ENCODE assay signal across 8 mouse cellular contexts in genomic region chr6:43266356-43266755, GRCm38 (mm10). TPM values are rescaled to one million over a fixed set of nuclear protein-coding genes. Genes with fewer than 3 reads are reported as not detected.
DNase-seq lines count a peak whose midpoint lies in the region; ATAC-seq lines count a peak whose summit lies in the region.

No protein-coding gene starts in this region.

- no peaks in the 10 kb centered on the region for H3K9me3 ChIP-seq in embryonic facial prominence, embryonic 13.5 days
- H3K9me3 ChIP-seq in limb, embryonic 11.5 days (ENCODE audit: control insufficient read depth, low read length): no peaks in the 10 kb centered on the region
- no peaks in the 10 kb centered on the region for H3K9me3 ChIP-seq in midbrain, embryonic 13.5 days

- intact Hi-C loops in left cerebral cortex, postnatal 36 days (cut with DNase I): no loop called here

- peaks cover 7% of the 10 kb centered on the region for H3K4me1 ChIP-seq in embryonic facial prominence, embryonic 13.5 days
- peaks cover 6% of the 10 kb centered on the region; the same call in 1 of the 2 replicates for H3K4me1 ChIP-seq in limb, embryonic 11.5 days (ENCODE audit: control insufficient read depth, insufficient read depth, low read length)
- H3K4me1 ChIP-seq in midbrain, embryonic 13.5 days (replicated peaks): peaks cover 14% of the 10 kb centered on the region

- H3K4me2 ChIP-seq in embryonic facial prominence, embryonic 13.5 days: peak overlapping the region; percentile 85
- H3K4me2 ChIP-seq in limb, embryonic 11.5 days (ENCODE audit: low read depth, severe bottlenecking): peak overlapping the region; percentile 80
- H3K4me2 ChIP-seq in midbrain, embryonic 13.5 days (replicated peaks): peak overlapping the region; percentile 88

- H3K27me3 ChIP-seq in embryonic facial prominence, embryonic 13.5 days: peaks cover 18% of the 10 kb centered on the region
- no peaks in the 10 kb centered on the region for H3K27me3 ChIP-seq in limb, embryonic 11.5 days (ENCODE audit: control insufficient read depth, insufficient read depth, low read length)
- peaks cover 33% of the 10 kb centered on the region for H3K27me3 ChIP-seq in midbrain, embryonic 13.5 days

- no peaks in the 10 kb centered on the region for H3K36me3 ChIP-seq in embryonic facial prominence, embryonic 13.5 days
- H3K36me3 ChIP-seq in limb, embryonic 11.5 days (ENCODE audit: control insufficient read depth, insufficient read depth, low read length): no peaks in the 10 kb centered on the region
- no peaks in the 10 kb centered on the region for H3K36me3 ChIP-seq in midbrain, embryonic 13.5 days

- DNase-seq in cerebellum, adult 9-10 months: no peak
- DNase-seq in limb, embryonic 11.5 days (ENCODE audit: low spot score): peak; percentile 40
- DNase-seq in yolk sac, embryonic 10.5 days (ENCODE audit: low spot score): peak; percentile 80
- DNase-seq in left cerebral cortex, postnatal 36 days (ENCODE audit: low spot score in 2 of 2): no peak

- peak overlapping the region; percentile 79 for H3K9ac ChIP-seq in embryonic facial prominence, embryonic 13.5 days
- peak overlapping the region; percentile 76 for H3K9ac ChIP-seq in limb, embryonic 11.5 days (ENCODE audit: low read length)
- no peak overlapping the region; the same call in 1 of the 2 replicates for H3K9ac ChIP-seq in midbrain, embryonic 13.5 days (replicated peaks)

- 0 out of 2 replicates have a peak, but pooled peaks have one; percentile 13 for ATAC-seq in cerebellum, adult (ENCODE audit: insufficient number of reproducible peaks, low FRiP score, low TSS enrichment)
- no peak for ATAC-seq in embryonic facial prominence, embryonic 13.5 days (ENCODE audit: insufficient number of reproducible peaks, insufficient read depth, low FRiP score, low TSS enrichment, low read depth)
- ATAC-seq in hematopoietic stem cell, adult 5-6 weeks (replicated peaks in 1 of 2; ENCODE audit: insufficient read depth in 1 of 2, low FRiP score in 2 of 2, low TSS enrichment in 1 of 2, low read depth in 1 of 2, poor library complexity in 2 of 2, severe bottlenecking in 2 of 2): peak; percentile 77 to 83
- no peak for ATAC-seq in limb, embryonic 11.5 days (ENCODE audit: insufficient number of reproducible peaks, low FRiP score, low TSS enrichment, low read depth)
- ATAC-seq in midbrain, embryonic 13.5 days: no peak

- WGBS in embryonic facial prominence, embryonic 13.5 days: 4% methylated on average over 8 of the region's 8 CpGs
- WGBS in limb, embryonic 11.5 days: 3% methylated on average over 8 of the region's 8 CpGs
- WGBS in midbrain, embryonic 13.5 days: 11% methylated on average over 8 of the region's 8 CpGs

- peak overlapping the region; percentile 64 for H3K4me3 ChIP-seq in embryonic facial prominence, embryonic 13.5 days
- peak overlapping the region; percentile 50 for H3K4me3 ChIP-seq in limb, embryonic 11.5 days (ENCODE audit: low read depth, low read length)
- peak overlapping the region; percentile 48 for H3K4me3 ChIP-seq in midbrain, embryonic 13.5 days (replicated peaks)

- H3K27ac ChIP-seq in embryonic facial prominence, embryonic 13.5 days: peak overlapping the region; percentile 44; the same call in 1 of the 2 replicates
- H3K27ac ChIP-seq in limb, embryonic 11.5 days (replicated peaks; ENCODE audit: low read depth, low read length): no peak overlapping the region
- no peak overlapping the region; the same call in 1 of the 2 replicates for H3K27ac ChIP-seq in midbrain, embryonic 13.5 days

RNA-seq across cellular contexts. Expression of gene Arhgef5, which starts 1.0 kb away (rescaled TPM):
- polyA plus RNA-seq in embryonic facial prominence, embryonic 13.5 days (2015; fragmentation: Nextera tagmentation; extraction: Ambion mirVana): 10.2 and 12.2 TPM in 2 replicates
- total RNA-seq in hematopoietic stem cell, adult 5-6 weeks (2017): 16.7 and 30.3 TPM in 2 replicates
- 5.1 and 7.5 TPM in 2 replicates for polyA plus RNA-seq in limb, embryonic 11.5 days (2014; fragmentation: Nextera tagmentation; extraction: Ambion mirVana)
- polyA plus RNA-seq in midbrain, embryonic 13.5 days (2015; fragmentation: Nextera tagmentation; extraction: Ambion mirVana): 1.8 and 2.0 TPM in 2 replicates
- total RNA-seq in left cerebral cortex, postnatal 36 days (2021): 1 to 10 TPM; 1.4 to 2.9 TPM

RNA-seq across cellular contexts. Expression of gene Olfr47, which starts 35.0 kb away (rescaled TPM):
- not detected in 2 replicates for polyA plus RNA-seq in embryonic facial prominence, embryonic 13.5 days (2015; fragmentation: Nextera tagmentation; extraction: Ambion mirVana)
- not detected in 2 replicates for total RNA-seq in hematopoietic stem cell, adult 5-6 weeks (2017)
- polyA plus RNA-seq in limb, embryonic 11.5 days (2014; fragmentation: Nextera tagmentation; extraction: Ambion mirVana): not detected in 2 replicates
- not detected in 2 replicates for polyA plus RNA-seq in midbrain, embryonic 13.5 days (2015; fragmentation: Nextera tagmentation; extraction: Ambion mirVana)
- not detected for total RNA-seq in left cerebral cortex, postnatal 36 days (2021)

RNA-seq across cellular contexts. Expression of gene Nobox, which starts 43.0 kb away (rescaled TPM):
- polyA plus RNA-seq in embryonic facial prominence, embryonic 13.5 days (2015; fragmentation: Nextera tagmentation; extraction: Ambion mirVana): 0.26 TPM in 1 of 2 replicates, not detected in the other
- total RNA-seq in hematopoietic stem cell, adult 5-6 weeks (2017): not detected in 2 replicates
- polyA plus RNA-seq in limb, embryonic 11.5 days (2014; fragmentation: Nextera tagmentation; extraction: Ambion mirVana): not detected in 2 replicates
- polyA plus RNA-seq in midbrain, embryonic 13.5 days (2015; fragmentation: Nextera tagmentation; extraction: Ambion mirVana): not detected in 2 replicates
- total RNA-seq in left cerebral cortex, postnatal 36 days (2021): under 1 TPM in 1 of 2 experiments, not detected in 1; 0.52 TPM

RNA-seq across cellular contexts. Expression of gene Olfr434, which starts 53.5 kb away (rescaled TPM):
- polyA plus RNA-seq in embryonic facial prominence, embryonic 13.5 days (2015; fragmentation: Nextera tagmentation; extraction: Ambion mirVana): 0.25 TPM in 1 of 2 replicates, not detected in the other
- not detected in 2 replicates for total RNA-seq in hematopoietic stem cell, adult 5-6 weeks (2017)
- polyA plus RNA-seq in limb, embryonic 11.5 days (2014; fragmentation: Nextera tagmentation; extraction: Ambion mirVana): not detected in 2 replicates
- not detected in 2 replicates for polyA plus RNA-seq in midbrain, embryonic 13.5 days (2015; fragmentation: Nextera tagmentation; extraction: Ambion mirVana)
- not detected for total RNA-seq in left cerebral cortex, postnatal 36 days (2021)

Comparison
In these comparisons a context has a peak if more than half of its experiments do, and no peak if none do; other contexts are left out.
1. ATAC-seq: peak in cerebellum, adult (single experiment) and hematopoietic stem cell, adult 5-6 weeks (2 of 2); none in embryonic facial prominence, embryonic 13.5 days (single experiment), limb, embryonic 11.5 days (single experiment) and midbrain, embryonic 13.5 days (single experiment).
2. DNase-seq: peak in limb, embryonic 11.5 days (single experiment) and yolk sac, embryonic 10.5 days (single experiment); none in cerebellum, adult 9-10 months (single experiment) and left cerebral cortex, postnatal 36 days (0 of 2).
3. Peak in every context shown above with its lines, with median percentiles within 50 percentile points of each other: H3K4me2 ChIP-seq and H3K4me3 ChIP-seq.